Mouse (Mus musculus): ENCODE results near the gene Flad1.

The Flad1 gene

DNA sequence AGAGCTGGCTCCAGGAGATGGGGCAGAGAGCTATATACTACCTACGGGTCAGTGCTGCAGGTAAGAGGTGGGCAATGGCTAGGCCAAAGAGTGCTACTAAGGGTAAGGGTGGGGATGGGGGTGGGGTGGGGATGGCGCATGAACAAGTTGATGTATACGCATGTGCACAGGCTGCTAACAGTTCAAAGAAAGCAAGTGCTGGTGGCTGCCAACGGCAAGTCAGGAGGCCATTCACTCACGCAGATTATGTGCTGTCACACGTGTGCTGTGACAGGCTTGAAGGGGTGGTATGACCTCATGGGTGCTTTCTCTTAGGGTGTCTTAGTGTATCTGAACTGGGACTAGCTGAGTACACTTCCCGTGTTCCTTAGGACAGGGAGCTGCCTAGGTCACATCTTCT lies 10.3 kb downstream of the Flad1 start:
- ATAC-seq (ENCODE audit: insufficient number of reproducible peaks, low FRiP score, low TSS enrichment), result no peak

DNA sequence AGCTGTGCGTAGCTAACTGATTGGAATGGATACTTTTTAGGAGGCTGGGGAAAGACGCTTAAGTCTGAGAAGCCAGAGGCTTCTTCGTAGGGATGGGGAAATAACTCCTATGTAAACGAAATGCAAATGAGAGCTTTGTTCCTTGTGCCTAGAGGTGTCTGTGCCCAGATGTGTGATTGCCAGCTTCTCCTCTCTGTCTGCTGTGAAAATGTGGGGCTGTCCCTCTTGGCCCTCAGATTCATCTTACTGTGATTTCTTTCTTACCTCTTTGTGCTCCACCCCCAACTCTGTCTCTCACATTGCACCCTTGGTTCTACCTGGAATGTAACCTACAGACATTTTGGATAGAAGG lies 15.0 kb downstream of the Flad1 start:
- no peak for ATAC-seq (ENCODE audit: insufficient number of reproducible peaks, low FRiP score, low TSS enrichment)

DNA sequence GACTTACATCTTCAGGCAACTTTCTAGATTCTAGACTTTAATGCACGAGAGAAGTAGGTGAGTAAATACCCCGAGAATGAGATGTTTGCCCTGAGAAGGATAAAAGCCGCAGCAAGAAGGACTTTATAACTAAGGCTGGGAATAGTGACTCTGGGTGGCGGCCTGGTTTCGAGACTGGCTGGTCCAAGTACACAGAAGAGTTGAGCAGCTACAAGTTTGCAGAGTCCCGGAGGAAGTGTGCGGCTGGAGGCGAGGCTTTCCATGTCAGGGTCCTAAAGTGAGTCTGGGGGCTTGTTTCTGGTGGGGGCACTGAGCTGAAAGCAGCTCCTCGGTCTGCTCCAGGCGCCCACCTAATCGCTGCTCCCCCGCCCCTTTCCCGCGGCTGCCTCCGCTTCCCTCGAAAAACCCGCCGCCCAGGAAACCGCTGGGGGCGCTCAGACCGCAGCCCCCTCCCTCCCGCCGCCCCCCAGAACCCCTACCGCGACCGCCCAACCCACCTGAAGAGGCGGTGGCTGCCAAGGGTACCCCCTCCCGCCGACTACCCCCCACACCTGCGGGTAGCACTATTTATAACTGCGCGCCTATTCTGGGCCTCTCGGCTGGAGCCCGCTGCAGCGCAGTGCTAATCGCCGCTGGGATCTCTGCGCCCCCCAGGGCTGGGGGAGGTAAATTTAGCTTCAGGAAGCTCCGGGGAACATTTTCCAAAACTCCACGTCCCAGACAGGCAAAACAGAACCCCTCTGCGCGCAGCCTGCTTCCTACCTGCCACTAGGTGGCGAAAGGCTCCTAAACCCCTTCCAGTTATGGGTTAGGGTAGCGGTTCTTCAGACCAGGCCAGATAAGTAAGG lies 15.6 kb downstream of the Flad1 start:
- no peak for ATAC-seq (ENCODE audit: insufficient number of reproducible peaks, low FRiP score, low TSS enrichment)

- no peak for ATAC-seq (ENCODE audit: insufficient number of reproducible peaks, low FRiP score, low TSS enrichment)
These were observed 16.3 kb downstream of the Flad1 start for GRCm38 (mm10) chr3:89395419-89395805.

DNA sequence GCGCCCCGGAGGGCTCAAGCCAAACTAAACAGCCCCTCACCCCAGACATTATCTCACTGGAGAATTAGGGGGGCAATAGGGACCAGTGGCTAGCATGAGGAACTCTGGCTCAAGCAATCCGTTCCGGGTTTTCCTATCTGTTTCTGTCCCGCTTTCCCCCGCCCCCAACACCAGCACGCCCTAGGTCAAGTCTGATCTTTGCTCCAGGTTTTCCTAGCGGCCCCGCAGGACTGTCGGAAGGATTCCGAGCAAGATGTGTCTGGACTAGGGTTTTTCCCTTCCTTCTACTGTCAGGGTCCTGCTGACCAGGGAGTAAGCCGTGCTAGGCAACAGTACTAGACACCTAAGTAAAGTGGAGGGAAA lies 16.8 kb downstream of the Flad1 start:
- 0 out of 2 replicates have a peak, but pooled peaks have one; percentile 13 for ATAC-seq (ENCODE audit: insufficient number of reproducible peaks, low FRiP score, low TSS enrichment)

- peak; percentile 21; the same call in 1 of the 2 replicates for ATAC-seq (ENCODE audit: insufficient number of reproducible peaks, low FRiP score, low TSS enrichment)
These were observed 17.4 kb downstream of the Flad1 start, which contains the start of gene Zbtb7b for GRCm38 (mm10) chr3:89394006-89394893. TSS of gene Zbtb7b (minus strand) at chr3:89394776.

DNA sequence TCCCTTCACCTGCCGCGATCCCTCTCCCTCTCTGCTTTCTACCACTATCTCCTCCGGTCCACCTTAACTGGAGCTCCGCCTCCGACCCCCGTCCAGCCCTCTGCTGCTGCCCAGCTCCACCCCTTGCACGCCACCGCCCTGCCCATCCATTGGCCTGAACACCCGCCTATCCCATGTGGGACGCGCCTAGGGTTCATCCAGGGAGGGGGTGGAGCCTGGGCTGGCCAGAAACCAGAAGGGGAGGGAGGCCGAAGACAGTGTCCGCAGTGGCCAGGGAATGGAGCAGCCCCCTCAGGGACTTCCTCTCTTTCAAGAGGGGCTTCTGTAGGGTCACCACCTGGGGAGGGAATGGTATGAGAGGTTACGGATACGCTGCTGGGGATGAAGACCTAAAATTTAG lies 18.1 kb downstream of the Flad1 start:
- peak; percentile 80 for ATAC-seq (ENCODE audit: insufficient number of reproducible peaks, low FRiP score, low TSS enrichment)

- ATAC-seq (ENCODE audit: insufficient number of reproducible peaks, low FRiP score, low TSS enrichment), result no peak
These were observed 18.8 kb downstream of the Flad1 start for GRCm38 (mm10) chr3:89392871-89393311.

DNA sequence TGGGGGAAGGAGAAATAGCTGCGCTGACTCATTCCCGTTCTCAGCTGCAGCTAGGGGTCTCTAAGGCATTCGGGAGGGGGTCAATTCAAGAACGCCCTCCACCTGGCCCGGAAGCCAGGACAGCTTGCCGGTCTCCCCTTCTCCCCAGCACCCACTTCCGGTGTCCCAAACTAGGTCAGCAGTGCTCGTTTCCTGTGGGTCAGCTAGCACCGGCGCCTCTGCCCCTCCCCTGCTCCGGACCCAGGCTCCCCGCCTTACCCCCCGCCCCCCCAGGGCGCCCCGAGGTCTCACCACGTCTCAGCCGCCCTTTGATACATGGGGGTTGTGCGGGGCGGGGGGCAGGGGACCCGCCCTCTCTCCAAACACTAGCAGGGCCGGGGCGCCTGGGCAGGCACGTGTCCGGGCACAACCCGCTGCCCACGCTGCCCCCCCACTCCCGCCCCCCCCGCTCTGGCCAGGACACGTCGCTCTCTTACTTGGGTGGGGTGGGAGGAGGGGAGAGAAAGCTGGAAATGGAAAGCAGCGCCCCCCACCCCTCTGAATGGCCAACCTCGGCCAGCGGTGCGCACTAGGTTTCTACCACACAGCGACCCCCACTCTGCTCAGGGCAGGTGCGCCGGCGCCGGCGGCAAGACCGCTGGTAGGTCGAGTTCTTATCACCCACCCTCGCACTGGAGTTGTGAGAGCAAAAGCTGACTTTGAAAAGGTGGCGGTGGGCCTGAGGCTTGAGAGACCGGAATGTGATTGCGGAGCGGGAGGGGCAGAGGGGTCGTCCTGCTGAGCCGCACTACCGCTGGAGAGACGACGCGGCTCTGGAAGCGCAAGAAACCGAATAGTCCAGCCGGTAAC lies 19.8 kb downstream of the Flad1 start:
- ATAC-seq (ENCODE audit: insufficient number of reproducible peaks, low FRiP score, low TSS enrichment), result no peak

GRCm38 (mm10) chr3:89390699-89391662 lies 20.7 kb downstream of the Flad1 start:
- ATAC-seq (ENCODE audit: insufficient number of reproducible peaks, low FRiP score, low TSS enrichment), result no peak

DNA sequence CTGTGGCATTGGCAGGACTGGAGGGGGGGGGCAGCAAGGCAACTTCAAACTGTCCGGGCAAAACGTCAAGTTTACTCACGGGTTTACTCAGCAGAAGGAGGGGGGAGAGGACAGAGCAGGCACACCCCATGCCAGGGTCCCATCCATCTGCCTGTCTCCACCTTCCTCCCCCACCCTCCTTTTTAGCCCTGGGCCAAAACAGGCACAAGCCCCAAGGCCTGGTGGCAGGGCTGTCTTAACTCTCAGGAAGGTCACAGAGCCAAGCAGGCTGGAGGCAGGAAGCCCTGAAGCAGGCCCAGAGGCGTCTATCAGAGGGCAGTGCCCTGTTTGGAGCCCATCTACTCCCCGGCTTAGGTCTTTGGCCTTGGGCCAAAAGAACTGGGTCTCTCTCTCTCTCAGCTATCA lies 21.6 kb downstream of the Flad1 start:
- no peak for ATAC-seq (ENCODE audit: insufficient number of reproducible peaks, low FRiP score, low TSS enrichment)

GRCm38 (mm10) chr3:89388901-89389740 lies 22.5 kb downstream of the Flad1 start:
- ATAC-seq (ENCODE audit: insufficient number of reproducible peaks, low FRiP score, low TSS enrichment), result no peak

GRCm38 (mm10) chr3:89388134-89388881 lies 23.4 kb downstream of the Flad1 start:
- no peak for ATAC-seq (ENCODE audit: insufficient number of reproducible peaks, low FRiP score, low TSS enrichment)

- ATAC-seq (ENCODE audit: insufficient number of reproducible peaks, low FRiP score, low TSS enrichment), result no peak
These were observed 24.0 kb downstream of the Flad1 start for GRCm38 (mm10) chr3:89387632-89388031.

DNA sequence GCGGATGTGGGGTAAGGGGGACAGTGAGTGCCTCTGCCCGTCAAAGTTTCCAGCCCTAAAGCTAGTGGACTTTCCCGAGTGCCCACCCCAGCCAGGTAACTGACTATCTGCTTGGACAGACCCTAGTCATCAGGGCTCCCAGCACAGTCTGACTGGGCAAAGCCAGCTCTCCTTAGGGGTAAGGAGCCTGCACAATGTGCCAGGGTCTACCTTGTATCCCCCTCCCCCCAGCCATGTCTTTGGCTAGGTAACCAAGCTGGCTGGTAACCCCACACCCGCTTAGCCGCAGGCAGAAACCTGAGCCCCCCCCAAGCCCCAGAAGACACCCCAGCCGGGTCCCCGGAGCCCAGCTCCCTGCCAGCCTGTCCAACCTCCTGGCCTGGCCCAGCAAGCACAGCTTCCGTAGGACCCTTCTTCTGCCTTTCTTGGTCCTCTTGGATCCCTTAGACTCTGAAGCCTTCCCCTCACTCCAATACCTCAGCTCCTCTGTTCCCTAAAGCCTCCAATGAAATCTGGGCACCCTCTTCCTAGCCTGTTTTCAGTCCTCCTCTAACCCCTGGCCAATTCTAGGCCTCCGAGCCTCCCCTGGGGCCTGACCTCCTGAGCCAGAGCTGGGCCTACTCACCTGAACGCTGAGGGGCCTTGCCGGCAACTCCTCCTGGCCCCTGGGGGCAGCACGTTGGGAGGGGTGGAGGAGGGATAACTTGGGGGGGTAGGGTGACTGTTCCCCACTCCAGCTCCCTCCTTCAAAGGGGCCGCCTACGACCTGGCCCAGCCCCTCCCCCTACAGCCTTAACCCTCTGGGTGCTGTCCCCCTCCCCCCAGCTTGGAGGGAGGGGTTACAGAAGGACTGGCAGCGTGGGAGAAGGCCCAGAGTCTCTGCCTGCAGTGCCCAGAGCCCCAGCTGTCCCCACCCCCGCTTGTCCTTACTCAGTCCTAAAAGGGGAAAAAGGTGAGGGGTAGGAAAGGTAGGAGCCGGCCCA lies 24.9 kb downstream of the Flad1 start:
- no peak for ATAC-seq (ENCODE audit: insufficient number of reproducible peaks, low FRiP score, low TSS enrichment)

- no peak for ATAC-seq (ENCODE audit: insufficient number of reproducible peaks, low FRiP score, low TSS enrichment)
These were observed 26.2 kb downstream of the Flad1 start for GRCm38 (mm10) chr3:89385451-89385850.

Measured in cerebellum, adult (tissue).